Mouse (Mus musculus) E14TG2a.4 (cell line): ENCODE measurements around the gene Gli2.

Experiments used
- CTCF ChIP-seq: conservative IDR thresholded peaks from 2 replicates; pipeline ENCODE4 v1.5.1; 2014; ENCODE audit warnings: low read length
- NANOG ChIP-seq: IDR thresholded peaks from 2 replicates; pipeline ENCODE4 v1.6.1; 2014; ENCODE audit warnings: borderline replicate concordance, low read length, mixed read lengths
- POU5F1 ChIP-seq: IDR thresholded peaks from 2 replicates; pipeline ENCODE4 v1.6.1; 2014; ENCODE audit warnings: low read length, borderline replicate concordance

DNA sequence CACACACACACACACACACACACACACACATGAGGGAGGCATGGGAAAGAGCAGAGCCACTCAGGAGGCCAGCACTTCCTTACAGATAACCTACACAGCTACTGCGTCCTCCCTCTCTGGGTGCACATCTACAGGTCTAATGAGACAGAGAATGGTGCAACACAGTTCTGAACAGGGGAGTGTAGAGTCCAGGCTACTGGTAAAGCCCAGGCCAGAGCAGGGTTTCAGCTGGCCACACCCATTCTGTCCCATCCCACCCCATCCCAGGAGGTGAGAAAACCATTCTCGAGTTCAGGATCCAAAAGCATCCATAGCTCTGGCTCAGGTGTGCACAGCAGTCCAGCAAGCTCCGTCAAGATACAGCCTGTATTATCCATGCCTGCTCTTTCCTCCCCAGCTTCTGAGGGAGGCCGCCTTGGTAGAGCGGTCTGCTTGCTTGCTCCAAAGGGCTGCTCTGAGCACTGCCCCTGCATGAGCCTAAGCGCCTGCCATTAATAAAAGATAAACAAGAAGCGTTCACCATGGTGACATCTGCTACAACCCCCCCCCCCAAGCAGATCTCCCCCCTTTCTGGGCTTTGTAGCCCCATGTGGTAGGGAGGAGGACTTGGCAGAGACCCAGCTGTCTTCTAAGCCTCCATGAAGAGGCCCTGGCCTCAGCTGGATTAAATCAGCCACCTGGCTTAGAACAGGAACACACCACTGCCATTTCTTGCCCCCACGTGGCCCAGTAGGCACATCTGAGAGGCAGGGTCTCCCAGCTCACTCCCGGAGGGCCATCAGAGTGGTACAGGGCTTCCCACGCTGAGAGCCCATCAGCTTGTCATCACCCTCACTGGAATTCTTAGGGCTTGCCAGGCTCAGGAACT is 98.8 kb downstream of the Gli2 start:
- no peak for TF ChIP-seq CTCF
- no peak for TF ChIP-seq NANOG
- no peak for TF ChIP-seq POU5F1
